Mouse (Mus musculus) liver, adult 2 months (tissue): ENCODE results near the gene Sorl1.

ENCODE experiments used
- CTCF ChIP-seq: fragments of 200-500 bp; IDR thresholded peaks from 2 replicates; pipeline ENCODE4 v1.5.1; 2011; ENCODE audit warnings: low read depth, low read length, control low read depth
- POLR2A ChIP-seq: fragments of 200-500 bp; IDR thresholded peaks from 2 replicates; pipeline ENCODE4 v1.6.1; 2011; ENCODE audit warnings: low read length, control low read depth; ENCODE audit not compliant: insufficient read depth; ENCODE audit errors: extremely low read depth

- TF ChIP-seq CTCF (no peak), POLR2A (no peak)
These were observed 90.6 kb downstream of the Sorl1 start for GRCm38 (mm10) chr9:42033291-42034115.
